Mouse (Mus musculus) liver, embryonic 14.5 days (tissue): ENCODE data around the gene Padi4.

ENCODE experiments used
- CTCF ChIP-seq: IDR thresholded peaks from 2 replicates; pipeline ENCODE4 v1.5.1; 2016; ENCODE audit warnings: antibody characterized with exemption, low read depth, control low read depth
- EP300 ChIP-seq: IDR thresholded peaks from 2 replicates; pipeline ENCODE4 v1.6.1; 2016; ENCODE audit warnings: antibody characterized with exemption, low read depth

- TF ChIP-seq CTCF (no peak), EP300 (no peak)
Observed at GRCm38 (mm10) chr4:140787414-140787813, 13.4 kb upstream of the Padi4 start.
